Mouse (Mus musculus) midbrain, embryonic 12.5 days (tissue): ENCODE measurements around the gene Abca9. TPM values are rescaled to one million over a fixed set of nuclear protein-coding genes. Genes with fewer than 3 reads are reported as not detected.

Source experiments
- ATAC-seq: fragments of 200-750 bp; cut with Nextera tagmentation; 2 replicates; pipeline ENCODE4 v1.8.0; 2017; ENCODE audit warnings: low read depth, moderate TSS enrichment, moderate library complexity; ENCODE audit not compliant: low FRiP score
- H3K27ac ChIP-seq: fragments of 300-500 bp; sonication (generic); replicated peaks from 2 replicates; pipeline ENCODE4 v1.5.1; 2016; ENCODE audit warnings: mild to moderate bottlenecking
- H3K27me3 ChIP-seq: fragments of 300-500 bp; sonication (generic); 2 replicates; pipeline ENCODE4 v1.6.1; 2016; ENCODE audit warnings: mild to moderate bottlenecking
- H3K36me3 ChIP-seq: fragments of 300-500 bp; sonication (generic); 2 replicates; pipeline ENCODE4 v1.6.1; 2016
- H3K4me1 ChIP-seq: fragments of 300-500 bp; sonication (generic); 2 replicates; pipeline ENCODE4 v1.6.1; 2016
- H3K4me2 ChIP-seq: fragments of 300-500 bp; sonication (generic); replicated peaks from 2 replicates; pipeline ENCODE4 v1.6.1; 2016; ENCODE audit warnings: mild to moderate bottlenecking, moderate library complexity
- H3K4me3 ChIP-seq: fragments of 300-500 bp; sonication (generic); 2 replicates; pipeline ENCODE4 v1.5.1; 2016; ENCODE audit warnings: mild to moderate bottlenecking
- H3K9ac ChIP-seq: fragments of 300-500 bp; sonication (generic); replicated peaks from 2 replicates; pipeline ENCODE4 v1.6.1; 2016; ENCODE audit warnings: mild to moderate bottlenecking, moderate library complexity
- H3K9me3 ChIP-seq: fragments of 300-500 bp; sonication (generic); 2 replicates; pipeline ENCODE4 v1.6.1; 2016; ENCODE audit warnings: mild to moderate bottlenecking
- WGBS: fragments of 180-500 bp; shearing (Covaris S2); methylation state at CpG from one replicate; pipeline ENCODE4 v1.1.7; 2016; 5-methylcytosine and 5-hydroxymethylcytosine counted together
- polyA plus RNA-seq: library from polyadenylated mRNA; unstranded; fragments of >200 nt; fragmentation: Nextera tagmentation; extraction: Ambion mirVana; gene quantifications from 2 replicates; pipeline ENCODE4 v1.2.1, GENCODE M21; 2016

The Abca9 gene
- polyA plus RNA-seq, 1 experiment from 2014 or later: 6.0 TPM

- no peak overlapping the region for H3K4me3 ChIP-seq
- no peaks in the 10 kb centered on the region for H3K36me3 ChIP-seq
- H3K4me2 ChIP-seq: no peak overlapping the region
- no peak overlapping the region for H3K9ac ChIP-seq
- H3K4me1 ChIP-seq: no peaks in the 10 kb centered on the region
- no peak for ATAC-seq
- H3K27ac ChIP-seq: no peak overlapping the region
- whole genome bisulfite sequencing: 81% methylated on average over 3 of the region's 3 CpGs
- no peaks in the 10 kb centered on the region for H3K27me3 ChIP-seq
- H3K9me3 ChIP-seq: no peaks in the 10 kb centered on the region
Observed at GRCm38 (mm10) chr11:110053681-110054080, 114.3 kb downstream of the Abca9 start.

Other genes with a start within 250 kb of the Abca9 start
- 0.56 and 0.66 TPM in 2 replicates for gene Abca8b, start 172.4 kb downstream of the Abca9 start, polyA plus RNA-seq
- gene Abca8a, start 72.2 kb downstream of the Abca9 start, polyA plus RNA-seq: 0.13 TPM in 1 of 2 replicates, not detected in the other
- gene Abca6, start 83.6 kb upstream of the Abca9 start, polyA plus RNA-seq: 0.08 and 0.17 TPM in 2 replicates
- 4.5 and 5.9 TPM in 2 replicates for gene Abca5, start 169.5 kb upstream of the Abca9 start, polyA plus RNA-seq
- gene Map2k6, start 230.9 kb upstream of the Abca9 start, polyA plus RNA-seq: 27.6 and 31.5 TPM in 2 replicates